Mouse (Mus musculus): ENCODE data around the gene Tmbim6. TPM values are rescaled to one million over a fixed set of nuclear protein-coding genes. Genes with fewer than 3 reads are reported as not detected.

The Tmbim6 gene
- total RNA-seq, 1 experiment, result 436 TPM

- no peak for DNase-seq (ENCODE audit: low read depth, low spot score)
- H3K4me1 ChIP-seq (ENCODE audit: control insufficient read depth in 2 of 2, insufficient read depth in 2 of 2, low read length in 2 of 2, poor library complexity in 1 of 2), result peaks cover 2 to 12% of the 10 kb centered on the region in 2 experiments; a peak in 3 of 4 replicates
- no peak overlapping the region for H3K9ac ChIP-seq (ENCODE audit: insufficient read depth, low read depth, low read length, poor library complexity, severe bottlenecking)
- TF ChIP-seq ZC3H11A (IDR thresholded peaks at IDR 0.05; ENCODE audit: borderline replicate concordance, low read depth, low read length), result no peak
- in situ Hi-C loops (cut with MboI; ENCODE audit: low sequenced_read_pairs in 2 of 2, unreplicated experiment in 2 of 2), result no loop called here
- no peak overlapping the region for H3K4me3 ChIP-seq (ENCODE audit: insufficient read depth in 1 of 2, low read depth in 1 of 2, low read length in 2 of 2, poor library complexity in 1 of 2, severe bottlenecking in 1 of 2)
- peaks cover 55% of the 10 kb centered on the region for H3K36me3 ChIP-seq (ENCODE audit: control insufficient read depth, insufficient read depth, low read length, poor library complexity, severe bottlenecking)
- H3K9me3 ChIP-seq (ENCODE audit: control insufficient read depth, insufficient read depth, low read depth, low read length), result no peaks in the 10 kb centered on the region
- H3K27ac ChIP-seq (ENCODE audit: insufficient read depth, low read depth, low read length, poor library complexity, severe bottlenecking), result no peak overlapping the region
Observed at GRCm38 (mm10) chr15:99406986-99407570, 14.4 kb downstream of the Tmbim6 start.

GRCm38 (mm10) chr15:99408845-99409244, 16.2 kb downstream of the Tmbim6 start:
- in situ Hi-C loops (cut with MboI; ENCODE audit: low sequenced_read_pairs in 2 of 2, unreplicated experiment in 2 of 2), result no loop called here
- peaks cover 44% of the 10 kb centered on the region for H3K36me3 ChIP-seq (ENCODE audit: control insufficient read depth, insufficient read depth, low read length, poor library complexity, severe bottlenecking)
- H3K4me1 ChIP-seq (ENCODE audit: control insufficient read depth in 2 of 2, insufficient read depth in 2 of 2, low read length in 2 of 2, poor library complexity in 1 of 2), result peaks cover 2 to 12% of the 10 kb centered on the region in 2 experiments; a peak in 3 of 4 replicates
- H3K27ac ChIP-seq (ENCODE audit: insufficient read depth, low read depth, low read length, poor library complexity, severe bottlenecking), result no peak overlapping the region
- no peak overlapping the region for H3K9ac ChIP-seq (ENCODE audit: insufficient read depth, low read depth, low read length, poor library complexity, severe bottlenecking)
- H3K9me3 ChIP-seq (ENCODE audit: control insufficient read depth, insufficient read depth, low read depth, low read length), result no peaks in the 10 kb centered on the region
- H3K4me3 ChIP-seq (ENCODE audit: insufficient read depth in 1 of 2, low read depth in 1 of 2, low read length in 2 of 2, poor library complexity in 1 of 2, severe bottlenecking in 1 of 2), result no peak overlapping the region
- no peak for DNase-seq (ENCODE audit: low read depth, low spot score)
- TF ChIP-seq HCFC1 (IDR thresholded peaks at IDR 0.05; ENCODE audit: borderline replicate concordance, insufficient read depth, low read length), result no peak
- TF ChIP-seq MAFK (IDR thresholded peaks at IDR 0.05; ENCODE audit: insufficient read depth, low read depth, low read length), result no peak

DNA sequence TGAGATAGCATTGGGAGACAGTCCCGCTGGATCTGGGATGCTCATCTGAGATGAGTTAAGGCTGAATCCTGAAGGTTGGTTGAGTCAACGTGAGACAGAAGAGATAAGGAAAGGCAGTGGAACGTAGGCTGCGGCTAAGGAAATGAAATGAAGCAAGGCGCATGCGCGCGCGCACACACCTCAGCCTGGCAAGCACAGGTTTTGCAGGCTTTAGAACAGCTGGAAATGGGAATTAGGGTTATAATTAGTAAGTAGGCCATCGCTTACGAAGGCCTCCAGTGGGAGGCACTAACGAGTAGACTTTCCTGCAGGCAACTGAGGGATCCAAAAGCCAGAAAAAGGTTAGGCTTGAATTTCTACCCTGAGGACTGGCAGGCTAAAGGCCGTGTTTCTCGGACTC, 19.1 kb downstream of the Tmbim6 start:
- DNase-seq (ENCODE audit: low read depth, low spot score), result no peak
- peaks cover 0 to 11% of the 10 kb centered on the region in 2 experiments; a peak in 2 of 4 replicates for H3K4me1 ChIP-seq (ENCODE audit: control insufficient read depth in 2 of 2, insufficient read depth in 2 of 2, low read length in 2 of 2, poor library complexity in 1 of 2)
- TF ChIP-seq MAFK (IDR thresholded peaks at IDR 0.05; ENCODE audit: insufficient read depth, low read depth, low read length) (no peak), HCFC1 (IDR thresholded peaks at IDR 0.05; ENCODE audit: borderline replicate concordance, insufficient read depth, low read length) (no peak), ZNF384 (IDR thresholded peaks at IDR 0.05; ENCODE audit: low read depth, low read length) (no peak), ZC3H11A (IDR thresholded peaks at IDR 0.05; ENCODE audit: borderline replicate concordance, low read depth, low read length) (no peak), CHD2 (IDR thresholded peaks at IDR 0.05; ENCODE audit: low read depth, low read length) (no peak)
- H3K4me3 ChIP-seq (ENCODE audit: insufficient read depth in 1 of 2, low read depth in 1 of 2, low read length in 2 of 2, poor library complexity in 1 of 2, severe bottlenecking in 1 of 2), result no peak overlapping the region
- H3K27ac ChIP-seq (ENCODE audit: insufficient read depth, low read depth, low read length, poor library complexity, severe bottlenecking), result no peak overlapping the region
- H3K36me3 ChIP-seq (ENCODE audit: control insufficient read depth, insufficient read depth, low read length, poor library complexity, severe bottlenecking), result peaks cover 21% of the 10 kb centered on the region
- no peaks in the 10 kb centered on the region for H3K9me3 ChIP-seq (ENCODE audit: control insufficient read depth, insufficient read depth, low read depth, low read length)
- peak overlapping the region; percentile 4; the same call in 1 of the 2 replicates for H3K9ac ChIP-seq (ENCODE audit: insufficient read depth, low read depth, low read length, poor library complexity, severe bottlenecking)
- in situ Hi-C loops (cut with MboI; ENCODE audit: low sequenced_read_pairs in 2 of 2, unreplicated experiment in 2 of 2), result no loop called here

GRCm38 (mm10) chr15:99415793-99416192, 23.1 kb downstream of the Tmbim6 start:
- peaks cover 3 to 17% of the 10 kb centered on the region in 2 experiments for H3K4me1 ChIP-seq (ENCODE audit: control insufficient read depth in 2 of 2, insufficient read depth in 2 of 2, low read length in 2 of 2, poor library complexity in 1 of 2)
- no peak for DNase-seq (ENCODE audit: low read depth, low spot score)
- TF ChIP-seq ZC3H11A (IDR thresholded peaks at IDR 0.05; ENCODE audit: borderline replicate concordance, low read depth, low read length) (no peak), CHD2 (IDR thresholded peaks at IDR 0.05; ENCODE audit: low read depth, low read length) (no peak), MAFK (IDR thresholded peaks at IDR 0.05; ENCODE audit: insufficient read depth, low read depth, low read length) (no peak), ZNF384 (IDR thresholded peaks at IDR 0.05; ENCODE audit: low read depth, low read length) (peak; percentile 98), HCFC1 (IDR thresholded peaks at IDR 0.05; ENCODE audit: borderline replicate concordance, insufficient read depth, low read length) (no peak)
- H3K4me3 ChIP-seq (ENCODE audit: insufficient read depth in 1 of 2, low read depth in 1 of 2, low read length in 2 of 2, poor library complexity in 1 of 2, severe bottlenecking in 1 of 2), result no peak overlapping the region
- no peaks in the 10 kb centered on the region for H3K36me3 ChIP-seq (ENCODE audit: control insufficient read depth, insufficient read depth, low read length, poor library complexity, severe bottlenecking)
- H3K9me3 ChIP-seq (ENCODE audit: control insufficient read depth, insufficient read depth, low read depth, low read length), result no peaks in the 10 kb centered on the region
- in situ Hi-C loops (cut with MboI; ENCODE audit: low sequenced_read_pairs in 2 of 2, unreplicated experiment in 2 of 2), result no loop called here
- no peak overlapping the region for H3K9ac ChIP-seq (ENCODE audit: insufficient read depth, low read depth, low read length, poor library complexity, severe bottlenecking)
- H3K27ac ChIP-seq (ENCODE audit: insufficient read depth, low read depth, low read length, poor library complexity, severe bottlenecking), result no peak overlapping the region

GRCm38 (mm10) chr15:99416348-99416882, 23.7 kb downstream of the Tmbim6 start:
- TF ChIP-seq MAFK (IDR thresholded peaks at IDR 0.05; ENCODE audit: insufficient read depth, low read depth, low read length), result no peak
- TF ChIP-seq ZC3H11A (IDR thresholded peaks at IDR 0.05; ENCODE audit: borderline replicate concordance, low read depth, low read length), result peak; percentile 88
- TF ChIP-seq HCFC1 (IDR thresholded peaks at IDR 0.05; ENCODE audit: borderline replicate concordance, insufficient read depth, low read length), result 0 out of 2 replicates have a peak, but pooled peaks have one; percentile 60
- TF ChIP-seq ZNF384 (IDR thresholded peaks at IDR 0.05; ENCODE audit: low read depth, low read length), result peak; percentile 99
- Histone ChIP-seq H3K9ac (ENCODE audit: insufficient read depth, low read depth, low read length, poor library complexity, severe bottlenecking) (no peak overlapping the region; the same call in 1 of the 2 replicates), H3K27ac (ENCODE audit: insufficient read depth, low read depth, low read length, poor library complexity, severe bottlenecking) (peak overlapping the region; percentile 18; the same call in 1 of the 2 replicates), H3K9me3 (ENCODE audit: control insufficient read depth, insufficient read depth, low read depth, low read length) (no peaks in the 10 kb centered on the region), H3K36me3 (ENCODE audit: control insufficient read depth, insufficient read depth, low read length, poor library complexity, severe bottlenecking) (no peaks in the 10 kb centered on the region), H3K4me3 (ENCODE audit: insufficient read depth in 1 of 2, low read depth in 1 of 2, low read length in 2 of 2, poor library complexity in 1 of 2, severe bottlenecking in 1 of 2) (no peak overlapping the region), H3K4me1 (ENCODE audit: control insufficient read depth in 2 of 2, insufficient read depth in 2 of 2, low read length in 2 of 2, poor library complexity in 1 of 2) (peaks cover 8 to 17% of the 10 kb centered on the region in 2 experiments)
- in situ Hi-C loops (cut with MboI; ENCODE audit: low sequenced_read_pairs in 2 of 2, unreplicated experiment in 2 of 2), result no loop called here
- DNase-seq (ENCODE audit: low read depth, low spot score), result peak; percentile 90

All from ES-E14 (cell line).